Mouse (Mus musculus): Measurements from ENCODE around the gene Prdm16. TPM values are rescaled to one million over a fixed set of nuclear protein-coding genes. Genes with fewer than 3 reads are reported as not detected.

The Prdm16 gene
- polyA plus RNA-seq, 1 experiment from 2014 or later: 23.2 TPM

DNA sequence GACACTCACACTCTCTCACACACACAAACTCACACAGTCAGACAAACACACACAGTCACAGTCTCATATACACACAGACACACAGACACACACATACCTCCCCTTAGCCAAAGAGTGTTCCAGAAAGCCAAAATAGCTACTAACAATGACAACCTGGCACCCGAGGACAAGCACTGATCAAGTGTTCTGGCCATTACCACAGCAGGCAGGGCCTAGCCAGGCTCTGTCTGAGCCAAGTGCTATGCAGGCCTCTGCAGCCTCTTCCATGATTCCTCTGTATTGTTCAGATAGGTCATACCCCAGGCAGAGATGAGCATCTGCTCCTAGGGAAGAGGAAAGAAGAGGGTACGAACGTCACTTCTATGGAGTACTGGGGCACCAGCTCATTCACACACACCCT lies 13.4 kb downstream of the Prdm16 start:
- Histone ChIP-seq H3K4me1 (ENCODE audit: control insufficient read depth, insufficient read depth, low read length) (peaks cover 10% of the 10 kb centered on the region), H3K4me2 (ENCODE audit: low read depth, low read length) (no peak overlapping the region), H3K4me3 (replicated peaks; ENCODE audit: low read length) (no peak overlapping the region), H3K9me3 (replicated peaks; ENCODE audit: control insufficient read depth, low read length) (no peaks in the 10 kb centered on the region), H3K9ac (ENCODE audit: low read length) (no peak overlapping the region), H3K27me3 (ENCODE audit: control insufficient read depth, insufficient read depth, low read length) (no peaks in the 10 kb centered on the region), H3K27ac (ENCODE audit: low read length) (no peak overlapping the region), H3K36me3 (ENCODE audit: control insufficient read depth, insufficient read depth, low read length) (no peaks in the 10 kb centered on the region)
- no peak for ATAC-seq (ENCODE audit: insufficient read depth, low FRiP score)
- WGBS: 84% methylated on average over 3 of the region's 3 CpGs

DNA sequence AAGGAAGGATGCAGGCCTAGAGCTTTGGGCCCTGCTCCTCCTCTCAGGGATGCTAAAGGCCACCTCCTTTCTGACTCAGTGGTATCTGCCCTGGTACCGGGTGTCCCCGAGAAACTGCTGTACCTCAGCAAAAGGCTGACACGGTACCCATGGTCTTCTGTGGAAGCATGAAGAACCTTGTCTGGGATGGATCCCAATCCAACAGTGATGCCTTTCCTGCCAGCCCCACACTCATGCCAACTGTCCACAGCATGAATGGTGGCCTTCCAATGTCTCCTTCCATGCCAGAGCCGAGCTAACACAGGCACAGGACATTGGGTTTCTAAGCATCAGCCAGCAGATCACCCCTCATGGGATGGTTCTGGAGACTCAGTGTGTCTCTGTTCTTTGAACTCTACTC lies 14.2 kb downstream of the Prdm16 start:
- Histone ChIP-seq H3K4me1 (ENCODE audit: control insufficient read depth, insufficient read depth, low read length) (peaks cover 10% of the 10 kb centered on the region), H3K9ac (ENCODE audit: low read length) (no peak overlapping the region), H3K27me3 (ENCODE audit: control insufficient read depth, insufficient read depth, low read length) (no peaks in the 10 kb centered on the region), H3K36me3 (ENCODE audit: control insufficient read depth, insufficient read depth, low read length) (no peaks in the 10 kb centered on the region), H3K9me3 (replicated peaks; ENCODE audit: control insufficient read depth, low read length) (no peaks in the 10 kb centered on the region), H3K27ac (ENCODE audit: low read length) (no peak overlapping the region), H3K4me2 (ENCODE audit: low read depth, low read length) (no peak overlapping the region), H3K4me3 (replicated peaks; ENCODE audit: low read length) (no peak overlapping the region)
- no peak for ATAC-seq (ENCODE audit: insufficient read depth, low FRiP score)
- WGBS: 91% methylated on average over 4 of the region's 4 CpGs

DNA sequence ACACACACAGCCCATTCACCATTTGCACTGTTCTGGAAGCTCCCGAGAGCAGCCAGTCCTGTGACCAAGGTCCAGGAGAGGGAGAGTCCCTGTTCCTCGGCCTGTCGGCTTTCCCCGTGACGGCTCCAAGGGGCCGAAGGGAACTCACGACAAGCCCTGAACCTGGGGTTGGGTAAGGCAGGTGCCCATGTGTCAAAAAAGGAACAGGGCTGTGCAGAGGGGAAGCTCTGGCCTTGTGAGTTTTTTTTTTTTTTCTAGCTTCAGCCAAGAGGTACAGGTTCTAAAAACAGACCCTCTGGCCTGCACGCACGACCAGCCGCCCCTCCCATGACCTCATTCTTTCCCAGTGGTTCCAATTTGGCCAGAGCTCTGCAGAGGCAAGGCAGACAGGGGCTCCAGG lies 25.5 kb downstream of the Prdm16 start:
- Histone ChIP-seq H3K4me2 (ENCODE audit: low read depth, low read length) (no peak overlapping the region), H3K4me3 (replicated peaks; ENCODE audit: low read length) (no peak overlapping the region), H3K27ac (ENCODE audit: low read length) (no peak overlapping the region), H3K36me3 (ENCODE audit: control insufficient read depth, insufficient read depth, low read length) (no peaks in the 10 kb centered on the region), H3K9ac (ENCODE audit: low read length) (no peak overlapping the region; the same call in 1 of the 2 replicates), H3K9me3 (replicated peaks; ENCODE audit: control insufficient read depth, low read length) (no peaks in the 10 kb centered on the region), H3K4me1 (ENCODE audit: control insufficient read depth, insufficient read depth, low read length) (no peaks in the 10 kb centered on the region), H3K27me3 (ENCODE audit: control insufficient read depth, insufficient read depth, low read length) (no peaks in the 10 kb centered on the region)
- no peak for ATAC-seq (ENCODE audit: insufficient read depth, low FRiP score)
- WGBS: 72% methylated on average over 10 of the region's 10 CpGs

DNA sequence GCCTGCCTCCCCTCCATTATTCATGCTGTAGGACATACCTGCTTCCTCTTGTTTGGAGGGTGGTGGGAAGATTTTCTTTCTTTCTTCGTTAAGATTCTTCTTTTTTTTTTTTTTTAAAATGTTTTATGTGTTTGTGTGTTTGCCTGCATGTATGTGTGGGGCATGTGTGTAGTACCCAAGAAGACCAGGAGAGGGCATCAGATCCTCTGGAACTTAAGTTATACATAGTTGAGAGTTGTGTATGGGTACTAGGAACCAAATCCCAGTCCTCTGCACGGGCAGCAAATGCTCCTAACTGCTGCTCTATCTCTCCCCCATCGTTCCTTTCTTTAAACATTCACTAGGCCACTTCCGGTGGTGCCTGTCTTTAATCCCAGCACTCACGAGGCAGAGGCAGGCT lies 28.9 kb downstream of the Prdm16 start:
- H3K4me1 ChIP-seq (ENCODE audit: control insufficient read depth, insufficient read depth, low read length): no peaks in the 10 kb centered on the region
- no peak overlapping the region for H3K27ac ChIP-seq (ENCODE audit: low read length)
- 90% methylated on average over 5 of the region's 5 CpGs for WGBS
- H3K4me2 ChIP-seq (ENCODE audit: low read depth, low read length): no peak overlapping the region
- H3K9ac ChIP-seq (ENCODE audit: low read length): no peak overlapping the region
- no peak for ATAC-seq (ENCODE audit: insufficient read depth, low FRiP score)
- H3K9me3 ChIP-seq (replicated peaks; ENCODE audit: control insufficient read depth, low read length): no peaks in the 10 kb centered on the region
- no peaks in the 10 kb centered on the region for H3K27me3 ChIP-seq (ENCODE audit: control insufficient read depth, insufficient read depth, low read length)
- H3K36me3 ChIP-seq (ENCODE audit: control insufficient read depth, insufficient read depth, low read length): no peaks in the 10 kb centered on the region
- no peak overlapping the region for H3K4me3 ChIP-seq (replicated peaks; ENCODE audit: low read length)

DNA sequence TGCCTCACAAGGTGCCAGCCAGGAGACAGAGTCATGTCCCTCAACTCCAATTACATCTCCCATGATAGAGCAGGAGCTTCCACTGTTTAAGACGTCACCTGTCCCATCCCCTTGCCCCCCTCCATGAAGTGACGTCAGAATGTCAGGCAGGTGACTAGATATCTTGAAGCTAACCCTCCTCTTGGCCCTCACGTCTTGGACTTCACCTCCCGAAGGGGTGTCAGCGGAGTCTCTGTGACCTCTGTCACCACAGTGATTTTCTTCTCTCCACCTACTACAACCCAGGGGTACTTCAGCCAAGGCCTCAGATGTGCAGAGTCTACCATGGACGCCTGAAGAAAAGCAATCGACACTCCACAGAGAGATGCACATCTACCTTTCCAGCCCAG lies 32.2 kb downstream of the Prdm16 start:
- H3K4me3 ChIP-seq (replicated peaks; ENCODE audit: low read length): no peak overlapping the region
- no peak overlapping the region for H3K4me2 ChIP-seq (ENCODE audit: low read depth, low read length)
- no peaks in the 10 kb centered on the region for H3K27me3 ChIP-seq (ENCODE audit: control insufficient read depth, insufficient read depth, low read length)
- WGBS: 77% methylated on average over 7 of the region's 7 CpGs
- H3K9ac ChIP-seq (ENCODE audit: low read length): no peak overlapping the region
- H3K27ac ChIP-seq (ENCODE audit: low read length): no peak overlapping the region
- peaks cover 6% of the 10 kb centered on the region; the same call in 1 of the 2 replicates for H3K4me1 ChIP-seq (ENCODE audit: control insufficient read depth, insufficient read depth, low read length)
- H3K36me3 ChIP-seq (ENCODE audit: control insufficient read depth, insufficient read depth, low read length): no peaks in the 10 kb centered on the region
- H3K9me3 ChIP-seq (replicated peaks; ENCODE audit: control insufficient read depth, low read length): no peaks in the 10 kb centered on the region
- ATAC-seq (ENCODE audit: insufficient read depth, low FRiP score): no peak

DNA sequence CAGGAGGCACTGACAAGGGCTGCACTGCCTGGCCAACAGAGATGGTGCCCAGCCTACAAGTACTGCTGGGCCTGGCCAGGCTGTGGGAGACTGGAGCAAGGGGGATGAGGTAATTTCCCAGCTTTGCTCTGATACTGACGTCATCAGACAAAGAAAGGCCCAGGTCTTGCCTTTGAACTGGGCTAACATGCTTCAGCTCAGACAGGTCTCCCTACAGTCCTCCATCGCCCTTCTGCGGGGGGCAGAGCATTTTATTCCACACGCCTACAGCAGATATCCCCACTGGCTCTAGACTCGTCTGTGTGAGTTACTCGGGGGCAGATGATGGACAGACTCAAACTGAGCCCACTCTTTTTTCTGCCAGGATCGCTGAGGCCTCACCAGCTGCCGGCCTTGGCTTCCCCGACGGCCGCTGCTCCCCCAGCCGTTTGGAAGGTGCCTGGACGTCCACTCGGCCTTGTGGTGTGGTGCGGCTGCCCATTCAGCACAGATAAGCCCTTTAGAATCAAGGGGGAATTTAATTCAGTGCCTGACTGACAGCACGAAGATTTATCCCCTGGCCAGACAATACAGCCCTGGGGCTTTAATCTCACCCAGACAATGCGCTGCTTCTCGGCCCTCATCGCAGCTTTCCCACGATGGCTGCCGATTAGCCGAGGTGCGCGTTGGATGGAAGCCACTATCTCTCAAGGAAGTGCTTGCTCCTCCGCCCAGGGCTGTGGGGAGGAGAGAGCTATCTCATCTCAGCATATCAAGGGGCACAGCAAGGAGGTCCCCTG lies 32.8 kb downstream of the Prdm16 start:
- no peak overlapping the region for H3K9ac ChIP-seq (ENCODE audit: low read length)
- H3K36me3 ChIP-seq (ENCODE audit: control insufficient read depth, insufficient read depth, low read length): no peaks in the 10 kb centered on the region
- no peak for ATAC-seq (ENCODE audit: insufficient read depth, low FRiP score)
- H3K27me3 ChIP-seq (ENCODE audit: control insufficient read depth, insufficient read depth, low read length): no peaks in the 10 kb centered on the region
- no peak overlapping the region for H3K4me3 ChIP-seq (replicated peaks; ENCODE audit: low read length)
- H3K4me1 ChIP-seq (ENCODE audit: control insufficient read depth, insufficient read depth, low read length): peaks cover 8% of the 10 kb centered on the region; the same call in 1 of the 2 replicates
- H3K27ac ChIP-seq (ENCODE audit: low read length): no peak overlapping the region
- WGBS: 53% methylated on average over 25 of the region's 25 CpGs
- no peaks in the 10 kb centered on the region for H3K9me3 ChIP-seq (replicated peaks; ENCODE audit: control insufficient read depth, low read length)
- H3K4me2 ChIP-seq (ENCODE audit: low read depth, low read length): no peak overlapping the region

DNA sequence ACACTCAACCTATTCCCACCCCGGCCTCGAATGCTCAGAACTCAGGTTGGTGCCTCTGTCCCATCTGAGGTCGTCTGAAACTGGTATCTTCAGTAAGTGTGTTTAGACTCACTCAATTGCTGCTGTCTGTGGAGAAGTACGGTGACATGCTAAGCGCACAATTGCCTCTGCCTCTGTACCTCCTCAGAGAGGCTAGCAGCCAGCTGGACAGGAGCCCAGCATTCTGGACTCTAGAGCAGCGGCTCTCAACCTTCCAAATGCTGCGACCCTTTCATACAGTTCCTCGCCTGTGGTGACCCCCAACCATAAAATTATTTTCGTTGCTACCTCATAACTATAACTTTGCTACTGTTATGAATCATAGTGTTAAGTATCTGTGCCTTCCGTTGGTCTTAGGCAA lies 34.3 kb downstream of the Prdm16 start:
- Histone ChIP-seq H3K4me1 (ENCODE audit: control insufficient read depth, insufficient read depth, low read length) (peaks cover 17% of the 10 kb centered on the region), H3K27ac (ENCODE audit: low read length) (no peak overlapping the region), H3K4me2 (ENCODE audit: low read depth, low read length) (no peak overlapping the region), H3K9me3 (replicated peaks; ENCODE audit: control insufficient read depth, low read length) (no peaks in the 10 kb centered on the region), H3K9ac (ENCODE audit: low read length) (no peak overlapping the region), H3K27me3 (ENCODE audit: control insufficient read depth, insufficient read depth, low read length) (no peaks in the 10 kb centered on the region), H3K4me3 (replicated peaks; ENCODE audit: low read length) (no peak overlapping the region), H3K36me3 (ENCODE audit: control insufficient read depth, insufficient read depth, low read length) (no peaks in the 10 kb centered on the region)
- 72% methylated on average over 10 of the region's 10 CpGs for WGBS
- no peak for ATAC-seq (ENCODE audit: insufficient read depth, low FRiP score)

DNA sequence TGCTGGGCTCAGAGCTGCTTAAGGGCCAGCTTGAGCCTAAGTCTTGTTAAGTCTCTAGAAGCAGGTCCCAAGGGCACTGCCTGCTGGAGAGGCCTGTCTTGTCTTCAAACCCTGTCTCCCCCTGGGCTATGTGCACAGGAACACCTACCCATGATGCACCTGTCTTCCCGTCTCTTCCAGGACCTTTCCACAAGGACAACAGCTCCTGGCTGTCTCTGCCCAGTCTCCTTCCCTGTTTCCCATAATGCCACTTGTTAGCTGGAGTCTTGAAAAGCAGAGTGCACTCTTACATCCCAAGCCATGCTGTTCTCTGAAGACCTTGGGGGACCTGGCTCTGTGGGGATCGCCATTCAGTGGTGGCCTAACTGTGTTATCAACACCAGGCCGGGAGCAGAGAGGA lies 35.7 kb downstream of the Prdm16 start:
- no peaks in the 10 kb centered on the region for H3K27me3 ChIP-seq (ENCODE audit: control insufficient read depth, insufficient read depth, low read length)
- ATAC-seq (ENCODE audit: insufficient read depth, low FRiP score): no peak
- H3K4me1 ChIP-seq (ENCODE audit: control insufficient read depth, insufficient read depth, low read length): peaks cover 17% of the 10 kb centered on the region
- 52% methylated on average over 3 of the region's 3 CpGs for WGBS
- no peak overlapping the region for H3K27ac ChIP-seq (ENCODE audit: low read length)
- H3K9ac ChIP-seq (ENCODE audit: low read length): no peak overlapping the region
- no peak overlapping the region for H3K4me3 ChIP-seq (replicated peaks; ENCODE audit: low read length)
- H3K4me2 ChIP-seq (ENCODE audit: low read depth, low read length): no peak overlapping the region
- no peaks in the 10 kb centered on the region for H3K36me3 ChIP-seq (ENCODE audit: control insufficient read depth, insufficient read depth, low read length)
- H3K9me3 ChIP-seq (replicated peaks; ENCODE audit: control insufficient read depth, low read length): no peaks in the 10 kb centered on the region

DNA sequence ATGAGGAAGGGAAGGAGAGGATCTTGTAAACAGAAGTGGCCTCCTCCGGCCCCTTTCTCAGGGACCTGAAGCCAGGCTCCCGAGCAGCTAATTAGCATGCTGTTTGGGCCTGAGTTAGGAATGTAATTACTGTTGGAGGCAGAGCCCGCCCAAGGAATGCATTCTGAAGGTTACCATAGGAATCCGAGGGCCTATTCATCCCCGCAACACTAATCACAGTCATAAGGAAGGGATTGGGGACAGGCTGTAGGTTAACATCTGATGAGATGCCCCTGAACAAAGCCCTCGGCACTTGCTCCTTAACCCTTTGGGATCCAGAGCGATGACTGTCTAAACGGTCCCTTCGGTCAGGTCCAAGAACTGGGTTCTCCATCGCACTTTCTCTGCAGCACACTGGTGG lies 36.7 kb downstream of the Prdm16 start:
- Histone ChIP-seq H3K4me2 (ENCODE audit: low read depth, low read length) (no peak overlapping the region), H3K4me1 (ENCODE audit: control insufficient read depth, insufficient read depth, low read length) (peaks cover 19% of the 10 kb centered on the region), H3K27me3 (ENCODE audit: control insufficient read depth, insufficient read depth, low read length) (no peaks in the 10 kb centered on the region), H3K27ac (ENCODE audit: low read length) (no peak overlapping the region), H3K9me3 (replicated peaks; ENCODE audit: control insufficient read depth, low read length) (no peaks in the 10 kb centered on the region), H3K9ac (ENCODE audit: low read length) (no peak overlapping the region), H3K36me3 (ENCODE audit: control insufficient read depth, insufficient read depth, low read length) (no peaks in the 10 kb centered on the region), H3K4me3 (replicated peaks; ENCODE audit: low read length) (no peak overlapping the region)
- no peak for ATAC-seq (ENCODE audit: insufficient read depth, low FRiP score)
- 54% methylated on average over 10 of the region's 10 CpGs for WGBS
